Mouse (Mus musculus) fibroblast of lung, adult 2 months (primary cell): ENCODE data around the gene Rag2.

Experiments
- DNase-seq: peaks from one replicate; pipeline ENCODE4 v3.0.0-alpha.2; 2011; ENCODE audit warnings: low read depth

Gene Rag2

DNA sequence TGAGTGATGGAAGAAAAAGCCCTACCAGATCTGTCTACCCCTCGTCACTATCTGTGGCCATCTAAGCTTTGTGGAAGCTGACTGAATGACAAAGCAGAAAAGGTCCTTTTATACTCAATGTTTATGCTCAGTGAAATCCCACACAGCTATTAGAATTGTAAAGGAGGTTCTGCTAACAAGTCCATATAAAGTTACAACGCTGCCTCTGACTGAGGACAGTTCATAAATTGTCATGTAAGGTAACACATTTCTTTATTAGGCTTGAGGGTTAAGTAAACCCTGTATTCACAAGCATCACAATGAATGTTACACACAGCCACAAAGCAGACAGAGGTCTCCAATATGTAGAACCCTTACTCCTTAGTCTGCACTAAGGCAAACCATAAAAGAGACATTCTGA lies 507 bp upstream of the Rag2 start:
- no peak for DNase-seq

DNA sequence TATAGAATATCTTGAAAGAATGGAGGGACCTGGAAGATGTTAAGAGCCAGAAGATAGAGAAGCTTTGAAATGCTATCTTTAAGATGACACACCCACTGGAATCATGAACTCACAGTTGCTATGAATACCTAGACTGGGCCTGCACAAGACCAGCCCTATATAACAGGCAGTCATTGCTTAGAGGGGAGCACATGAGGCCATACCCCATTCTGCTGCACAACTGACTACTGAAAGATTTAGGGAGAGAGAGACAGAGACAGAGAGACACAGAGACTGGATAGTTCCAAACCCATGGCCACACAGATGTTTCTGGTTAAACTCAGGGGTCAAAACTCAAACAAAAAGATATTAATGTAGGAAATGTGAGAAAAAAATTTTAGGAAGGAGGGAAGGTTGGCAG lies 2.7 kb downstream of the Rag2 start:
- DNase-seq, result no peak

DNA sequence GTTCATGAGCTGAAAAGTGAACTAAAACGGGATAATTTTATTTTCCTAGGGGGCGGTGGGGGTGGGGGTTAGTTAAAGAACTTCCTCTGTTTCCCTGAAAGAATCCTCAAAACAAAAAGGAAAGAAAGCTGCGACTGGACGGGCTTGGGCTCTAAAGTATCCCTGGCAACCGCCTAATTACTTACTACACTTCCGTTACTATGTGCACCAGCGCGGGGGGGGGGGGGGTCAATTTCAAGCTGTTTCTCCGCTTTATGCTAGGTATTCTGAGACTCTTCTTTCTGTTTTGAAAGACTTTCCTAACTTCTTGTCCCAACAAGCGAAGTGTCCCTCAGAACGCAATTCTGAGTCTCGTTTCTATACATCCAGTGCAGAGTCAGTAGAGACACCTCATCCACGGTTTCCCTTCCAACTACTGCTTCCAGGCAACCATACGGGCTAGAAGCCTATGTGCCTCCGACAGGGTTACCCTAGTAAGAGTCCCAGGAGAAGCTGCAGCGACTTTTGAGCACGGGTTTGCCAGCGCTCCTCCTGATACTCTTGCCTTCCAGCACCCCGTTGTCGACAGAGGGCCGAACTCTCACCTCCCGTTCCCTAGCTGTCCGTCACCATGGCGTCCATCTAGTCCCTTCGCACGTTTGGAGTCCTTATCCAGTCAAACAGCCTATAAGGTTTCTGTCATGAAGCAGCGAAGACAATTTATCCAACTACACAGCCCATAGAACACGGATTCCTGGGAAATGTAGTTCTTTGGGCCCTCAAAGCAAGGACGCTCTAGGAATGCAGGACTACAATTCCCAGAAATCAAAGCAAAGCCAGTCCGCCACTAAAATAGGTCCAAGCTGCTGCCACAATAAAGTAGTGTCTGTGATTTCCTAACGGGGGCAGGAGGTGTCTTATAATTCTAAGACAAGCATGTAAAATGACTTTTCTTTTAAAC lies 4.0 kb downstream of the Rag2 start:
- peak; percentile 92 for DNase-seq

DNA sequence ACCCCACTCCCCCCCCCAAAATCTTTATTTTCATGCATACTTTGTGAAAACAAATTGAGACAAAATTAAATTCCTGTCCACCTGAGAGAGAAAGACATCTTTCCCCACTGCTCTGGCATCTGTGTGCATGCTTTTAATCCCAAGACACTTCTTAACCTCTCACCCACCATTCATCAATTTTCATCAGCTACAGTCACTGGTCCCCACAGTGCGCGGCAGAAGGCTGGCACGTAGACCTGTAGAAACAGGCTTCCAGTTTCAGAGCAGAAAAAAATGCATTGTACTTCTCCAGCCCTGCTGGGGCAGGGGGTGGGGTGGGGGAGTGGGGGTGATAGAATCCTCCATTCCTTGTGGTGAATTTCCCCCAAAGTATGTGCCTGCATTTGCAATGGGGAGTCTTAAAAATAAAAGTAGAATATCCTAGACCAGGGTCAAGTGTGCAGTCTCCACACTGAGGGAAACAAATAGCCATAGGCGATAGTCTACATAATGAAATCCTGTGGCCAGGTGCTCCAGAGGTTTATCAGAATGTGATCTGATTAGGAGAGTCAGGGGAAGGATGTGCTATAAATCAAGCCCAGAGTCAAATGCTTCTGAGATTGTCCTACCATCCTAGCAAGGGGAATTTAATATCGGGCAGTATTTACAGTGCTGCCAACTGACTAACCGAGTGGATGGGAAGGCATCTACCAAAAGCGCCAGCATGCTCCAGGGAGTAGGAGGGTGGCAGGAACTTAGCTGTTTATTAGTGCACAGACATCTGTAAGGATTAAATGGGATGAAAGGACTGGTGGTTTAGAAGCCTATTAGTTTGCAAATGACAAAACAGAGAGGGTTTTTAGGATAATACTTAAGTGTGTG lies 14.7 kb downstream of the Rag2 start:
- DNase-seq, result no peak

DNA sequence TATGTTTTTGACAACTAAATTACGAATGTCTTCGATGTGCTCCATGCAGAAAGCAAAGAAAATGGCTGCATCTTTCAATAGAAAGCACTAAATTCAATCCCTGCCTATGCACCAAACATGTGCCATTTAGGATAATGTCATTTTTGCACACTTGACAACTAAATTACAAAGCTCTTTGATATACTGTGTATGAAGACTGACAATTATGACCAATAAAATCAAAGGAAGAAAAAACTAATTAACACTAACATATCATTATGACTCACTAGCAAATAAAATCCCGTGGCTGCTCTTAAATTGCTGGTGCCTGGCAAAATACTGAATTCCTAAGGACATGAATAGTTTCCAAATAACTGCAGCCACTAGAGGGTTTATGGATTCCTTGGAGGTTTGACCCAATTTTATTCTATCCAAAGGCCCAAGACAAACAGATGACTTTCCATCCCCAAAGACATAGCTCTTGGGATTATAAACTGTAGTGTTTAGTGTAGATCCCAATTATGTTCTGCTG lies 15.4 kb downstream of the Rag2 start:
- no peak for DNase-seq

DNA sequence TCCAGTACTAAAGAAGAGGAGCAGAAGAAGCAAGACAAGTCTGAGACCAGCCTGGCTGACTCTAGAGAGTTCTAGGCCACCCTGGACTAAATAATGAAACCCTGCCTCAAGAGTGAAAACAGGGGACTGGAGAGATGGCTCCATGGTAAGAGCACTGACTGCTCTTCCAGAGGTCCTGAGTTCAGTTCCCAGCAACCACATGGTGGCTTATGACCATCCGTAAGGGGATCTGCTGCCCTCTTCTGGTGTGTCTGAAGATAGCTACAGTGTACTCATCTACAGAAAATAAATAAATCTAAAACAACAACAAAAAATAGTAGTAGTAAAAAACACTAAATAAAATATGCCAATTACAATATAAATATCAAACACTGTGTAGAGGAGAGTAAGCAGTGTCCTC lies 21.3 kb downstream of the Rag2 start:
- no peak for DNase-seq

DNA sequence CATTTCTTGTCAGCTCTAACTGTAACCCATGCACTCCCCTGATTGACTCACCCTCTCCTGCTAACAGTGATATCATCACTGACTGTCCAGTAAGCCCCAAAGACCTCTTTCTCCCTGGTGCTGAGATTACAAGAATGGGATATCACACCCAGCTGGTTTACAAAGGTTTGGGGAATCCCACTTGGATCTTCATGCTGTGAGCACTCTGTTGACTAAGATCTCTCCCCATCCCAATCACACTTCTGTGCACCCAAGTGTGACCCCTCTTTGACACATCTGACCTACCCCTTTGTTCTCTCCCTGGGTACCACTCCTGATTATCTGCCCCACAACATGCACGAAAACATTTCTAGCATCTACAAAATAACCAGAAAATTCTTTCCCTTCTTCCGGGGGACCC lies 23.8 kb downstream of the Rag2 start:
- no peak for DNase-seq

DNA sequence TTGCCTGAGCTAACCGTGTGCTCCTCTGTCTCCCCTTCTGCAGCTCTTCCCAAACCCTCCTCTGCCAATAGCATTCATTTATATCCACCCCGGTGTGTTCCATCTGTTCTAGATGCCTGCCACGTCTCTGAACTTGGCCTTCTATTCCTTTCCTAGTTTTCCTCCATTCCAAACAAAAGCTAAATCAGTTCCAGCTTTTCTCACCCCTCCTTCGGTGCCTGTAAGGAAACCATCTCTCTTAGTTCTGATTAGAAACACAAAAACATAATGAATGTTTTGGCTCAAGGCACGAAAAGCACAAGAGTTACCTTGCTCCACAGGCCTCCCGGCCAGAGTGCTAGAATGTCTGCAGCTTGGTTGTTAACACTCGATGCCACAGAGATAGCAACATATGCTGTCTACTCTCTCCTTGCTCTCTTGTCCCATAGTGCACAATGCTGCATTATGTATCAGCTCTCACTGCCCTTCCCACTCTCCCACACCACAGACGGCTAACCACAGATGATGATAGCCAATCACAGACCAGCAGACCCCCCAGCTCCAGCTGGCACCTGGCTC lies 24.7 kb downstream of the Rag2 start, which contains the start of the genes Rag1 and B230118H07Rik:
Rag1 (minus strand) TSS at position 388 of the 558 bp plus-strand sequence.
B230118H07Rik (minus strand) TSS at position 419 of the 558 bp plus-strand sequence.
- DNase-seq, result no peak

DNA sequence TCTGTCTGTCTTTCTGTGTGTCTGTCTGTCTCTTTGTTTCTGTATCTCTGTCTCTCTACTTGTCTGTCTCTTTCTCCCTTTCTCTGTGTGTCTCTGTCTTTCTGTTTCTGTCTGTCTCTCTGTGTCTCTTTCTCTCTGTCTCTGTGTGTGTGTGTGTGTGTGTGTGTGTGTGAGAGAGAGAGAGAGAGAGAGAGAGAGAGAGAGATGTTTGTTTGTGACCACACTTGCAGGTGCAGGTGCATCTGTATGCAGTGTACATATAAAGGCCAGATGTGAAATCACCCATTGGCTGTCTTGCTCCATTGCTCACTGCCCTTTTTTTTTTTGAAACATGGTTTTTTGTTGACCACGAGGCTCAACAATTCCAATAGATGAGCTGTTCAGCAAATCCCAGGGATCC lies 25.9 kb downstream of the Rag2 start:
- DNase-seq, result no peak

DNA sequence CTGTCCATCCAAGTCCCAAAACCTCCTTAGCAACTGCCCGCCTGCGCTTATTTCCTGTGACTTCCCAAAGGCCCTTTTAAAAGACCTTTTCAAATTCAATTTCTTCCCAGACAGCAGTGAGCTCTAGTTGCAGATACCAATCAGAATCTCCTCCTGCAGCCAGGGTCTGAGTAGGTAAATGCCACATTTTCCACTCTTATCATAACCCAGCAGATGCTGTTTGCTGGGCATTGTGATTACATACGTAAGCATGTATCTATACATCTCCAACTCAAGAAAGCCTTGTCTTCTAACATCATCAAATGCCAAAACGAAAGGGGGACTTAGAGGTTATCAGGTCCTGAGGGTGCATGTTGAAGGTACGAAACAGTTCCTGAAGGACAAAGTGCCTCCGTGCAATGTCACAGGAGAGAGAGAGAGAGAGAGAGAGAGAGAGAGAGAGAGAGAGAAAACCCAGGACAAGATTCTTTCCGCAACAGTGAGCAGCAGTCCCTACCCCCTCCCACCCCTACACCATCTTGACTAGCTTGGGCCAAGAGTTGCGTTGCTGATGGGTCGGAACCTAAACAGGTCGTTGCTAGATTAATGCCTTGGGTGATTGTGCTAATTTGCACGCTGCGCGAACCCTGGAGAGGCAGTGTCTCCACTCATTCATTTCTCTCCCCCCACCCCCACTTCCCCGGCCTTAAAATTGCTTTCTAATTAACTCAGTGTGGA lies 27.8 kb downstream of the Rag2 start:
- no peak for DNase-seq

DNA sequence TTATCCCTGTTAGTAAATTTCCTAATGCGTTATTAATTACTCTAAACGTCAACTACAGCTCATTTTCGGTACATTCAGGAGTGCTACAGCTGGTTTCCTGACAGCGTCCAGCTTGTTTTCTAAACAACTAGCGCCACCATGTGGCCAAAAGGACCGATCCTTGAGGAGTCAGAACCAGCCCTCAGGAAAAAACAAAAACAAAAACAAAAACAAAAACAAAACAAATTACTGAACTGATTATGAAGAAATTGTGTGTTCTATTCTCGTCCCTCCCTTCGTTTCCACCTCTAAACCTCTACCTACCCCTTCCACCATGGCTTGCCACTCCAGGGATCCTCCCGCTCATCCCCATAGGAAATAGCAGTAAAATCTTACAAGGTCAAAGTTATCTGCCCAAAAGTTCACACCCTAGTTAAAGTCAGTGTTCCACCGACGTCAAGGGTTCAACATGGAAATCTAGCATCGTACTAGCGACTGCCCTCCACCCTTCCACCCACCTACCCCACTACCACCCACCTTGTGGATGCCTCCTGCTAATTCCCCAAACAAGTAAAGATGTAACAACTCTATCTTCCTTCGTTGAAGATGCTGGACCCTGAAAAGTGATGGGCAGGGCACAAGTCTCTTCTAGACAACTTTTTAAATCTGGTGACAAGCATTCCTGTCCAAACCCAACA lies 28.5 kb downstream of the Rag2 start:
- DNase-seq, result no peak

DNA sequence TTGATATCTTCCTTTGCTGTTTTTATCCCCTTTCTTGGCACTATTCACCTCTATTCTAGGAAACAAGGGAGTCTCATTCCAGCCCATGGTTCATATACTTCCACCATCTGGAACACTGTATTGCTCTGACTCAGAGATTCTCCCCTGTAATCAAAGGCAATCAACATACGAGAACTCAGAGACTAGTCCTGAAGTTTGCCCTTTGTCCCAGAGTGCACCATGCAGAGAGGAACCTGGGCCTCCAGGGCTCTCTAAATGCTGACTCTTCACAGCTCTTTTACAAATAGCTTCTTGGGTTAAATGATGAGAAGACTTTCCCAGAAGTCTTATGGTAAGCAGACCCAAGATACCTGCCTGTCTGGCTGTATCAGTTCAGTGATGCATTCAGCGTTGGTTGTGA lies 36.0 kb downstream of the Rag2 start:
- no peak for DNase-seq

DNA sequence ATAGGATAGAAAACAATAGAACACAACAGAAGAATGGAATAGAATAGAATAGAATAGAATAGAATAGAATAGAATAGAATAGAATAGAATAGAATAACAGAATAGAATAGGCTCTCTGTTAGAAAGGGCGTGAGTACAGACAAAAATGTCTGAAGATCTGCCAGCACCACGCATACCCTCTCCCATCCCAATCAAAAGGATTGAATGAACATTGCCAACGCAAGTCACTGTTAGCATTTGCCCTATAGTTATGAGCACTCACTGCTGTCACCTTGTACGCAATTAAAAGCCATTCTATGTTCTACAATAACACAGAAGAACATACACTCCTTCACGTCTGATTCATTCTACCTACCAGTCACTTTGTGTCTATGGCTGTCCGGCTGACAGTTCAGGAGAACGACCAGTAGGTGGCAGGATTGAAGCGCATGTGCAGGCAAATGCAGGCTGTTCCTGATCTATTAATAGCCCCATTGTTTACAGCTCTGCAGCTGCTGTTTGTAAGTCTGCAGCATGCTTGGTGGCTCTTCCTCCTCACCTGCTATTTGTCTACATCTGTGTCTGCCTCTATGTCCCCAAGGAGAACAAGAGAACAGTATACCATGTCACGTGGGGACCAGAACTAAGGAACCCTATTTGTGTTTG lies 40.7 kb downstream of the Rag2 start:
- peak; percentile 28 for DNase-seq

DNA sequence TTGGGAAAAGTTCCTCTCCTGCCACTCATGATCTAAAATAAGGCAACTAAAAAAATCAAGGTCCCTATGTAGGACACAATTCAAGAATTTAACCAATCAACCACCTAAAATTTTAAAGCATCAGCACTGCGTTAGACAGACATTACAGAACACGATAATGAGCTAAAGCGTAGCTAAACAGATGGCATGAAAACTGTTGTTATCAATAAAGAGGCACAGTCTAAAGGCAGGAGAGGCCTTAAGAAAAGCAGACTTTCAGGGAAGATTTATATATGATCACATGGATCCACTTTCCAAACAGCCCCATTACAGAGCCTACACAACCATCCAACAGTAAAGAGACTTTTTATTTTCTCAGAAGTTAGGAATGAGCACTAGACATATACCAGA lies 41.2 kb downstream of the Rag2 start:
- DNase-seq, result no peak

DNA sequence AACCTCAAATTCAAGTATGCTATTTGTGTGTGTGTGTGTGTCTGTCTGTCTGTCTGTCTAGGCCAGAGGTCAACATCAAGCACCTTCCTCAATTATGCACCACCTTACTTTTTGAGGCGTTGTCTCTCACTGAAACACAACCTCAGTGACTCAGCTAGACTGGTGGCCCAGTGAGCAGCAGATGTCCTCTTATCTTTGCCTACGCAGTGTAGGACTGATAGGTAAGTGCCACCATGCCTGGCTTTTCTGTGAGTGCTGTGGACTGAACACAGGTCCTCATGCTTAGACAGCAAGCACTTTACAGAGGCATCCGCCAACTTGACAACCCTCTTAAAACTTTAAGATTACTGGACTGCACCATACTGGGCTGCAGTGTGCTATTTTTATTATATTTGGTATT lies 44.2 kb downstream of the Rag2 start:
- DNase-seq, result no peak

DNA sequence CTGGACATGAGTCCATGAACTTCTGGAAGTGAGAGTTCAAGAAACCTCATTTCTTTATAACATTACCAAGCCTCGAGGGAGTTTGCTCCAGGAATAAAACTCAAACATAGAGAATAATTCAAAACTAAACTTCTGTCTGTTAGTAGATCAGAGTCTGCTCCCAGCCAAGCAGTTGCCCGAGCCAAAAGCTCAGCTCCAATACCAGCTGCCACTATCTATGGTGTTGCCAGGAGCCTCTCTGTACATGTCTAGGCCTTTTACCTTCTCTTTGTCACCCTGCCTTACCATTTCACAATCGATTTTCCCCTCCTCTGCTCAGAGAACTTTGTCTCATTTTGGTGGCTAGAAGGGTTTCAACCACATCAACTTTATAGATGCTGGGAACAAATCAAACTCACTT lies 49.0 kb downstream of the Rag2 start:
- no peak for DNase-seq

DNA sequence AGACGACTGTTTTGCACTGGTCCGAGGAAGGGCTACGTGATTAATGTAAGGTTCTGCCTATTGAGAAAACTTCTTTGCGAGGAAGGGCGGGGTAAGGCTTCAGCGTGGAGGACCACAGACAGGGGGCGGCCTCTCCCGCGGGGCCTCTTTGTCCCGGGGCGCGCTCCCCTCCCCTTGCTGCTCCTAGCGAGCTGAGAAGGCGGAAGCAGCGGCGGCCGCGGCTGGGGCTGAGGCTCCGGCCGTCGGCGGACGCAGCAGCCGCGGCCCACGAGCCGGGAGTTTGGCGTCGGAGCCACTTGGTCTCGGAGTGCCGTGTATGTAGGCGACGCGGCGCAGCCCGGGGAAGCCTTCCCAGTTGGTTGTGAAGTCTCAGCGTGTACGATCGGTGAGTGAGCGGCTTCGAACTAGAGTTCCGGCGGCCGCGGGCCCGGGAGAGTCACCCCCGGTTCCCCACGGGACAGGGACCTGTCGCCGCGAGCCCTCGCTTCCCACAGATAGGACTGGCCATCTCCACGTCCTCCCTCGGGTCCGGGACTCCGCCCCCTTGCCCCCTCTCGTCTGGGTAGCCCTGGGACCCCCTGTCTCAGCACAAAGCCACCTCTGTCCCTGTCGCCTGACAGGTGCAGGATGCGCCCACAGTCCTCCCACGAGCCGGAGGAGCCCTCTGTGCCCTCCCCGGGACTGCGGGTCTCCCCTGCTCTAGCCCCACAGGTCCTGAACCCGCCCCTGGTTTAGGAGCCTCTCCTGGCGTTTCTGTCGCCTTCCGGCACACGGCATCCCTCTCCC lies 53.9 kb downstream of the Rag2 start, which contains the start of gene Traf6:
Traf6 (plus strand) TSS at position 194 of the 786 bp plus-strand sequence.
- peak; percentile 54 for DNase-seq

DNA sequence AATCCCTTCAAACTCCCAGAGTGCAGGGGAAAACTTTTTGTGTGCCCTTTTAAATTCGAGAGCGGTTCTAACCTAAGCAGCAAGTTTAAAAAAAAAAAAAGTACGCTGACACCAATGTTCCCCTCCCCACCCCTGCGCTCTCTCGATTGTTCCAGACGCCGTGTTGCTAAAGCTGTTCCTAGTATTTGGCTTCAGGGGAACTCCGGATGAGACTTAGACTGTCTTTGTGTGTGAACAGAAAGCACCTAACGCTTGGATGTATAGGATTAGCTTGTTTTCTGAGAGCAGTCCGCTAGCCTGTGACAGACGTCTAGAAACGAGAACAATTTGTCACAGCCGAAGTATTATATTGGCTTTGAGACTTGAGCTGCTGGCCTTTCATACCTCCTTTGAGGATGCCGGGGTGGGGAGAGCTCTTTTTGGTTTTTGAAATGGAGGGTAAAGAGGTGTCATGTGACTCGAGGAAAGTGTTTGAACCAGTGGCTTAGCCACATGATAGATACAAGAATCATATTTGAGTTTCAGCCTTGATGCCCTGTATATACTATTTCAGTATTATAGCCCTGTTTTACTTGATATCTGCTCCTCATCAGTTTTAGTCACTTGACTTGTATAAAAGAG lies 54.8 kb downstream of the Rag2 start:
- DNase-seq, result no peak
